Mouse (Mus musculus) midbrain, embryonic 15.5 days (tissue): ENCODE data around the gene Rft1. TPM values are rescaled to one million over a fixed set of nuclear protein-coding genes. Genes with fewer than 3 reads are reported as not detected.
A peak's percentile ranks its signal among the peaks of the same experiment; 100 is the strongest.

ENCODE experiments used
- ATAC-seq: fragments of 200-750 bp; cut with Nextera tagmentation; replicated peaks from 2 replicates; pipeline ENCODE4 v1.8.0; 2017; ENCODE audit warnings: moderate TSS enrichment
- H3K27ac ChIP-seq: fragments of 300-500 bp; sonication (generic); 2 replicates; pipeline ENCODE4 v1.5.1; 2015; ENCODE audit warnings: mild to moderate bottlenecking, inconsistent platforms
- H3K27me3 ChIP-seq: fragments of 300-500 bp; sonication (generic); replicated peaks from 2 replicates; pipeline ENCODE4 v1.6.1; 2015; ENCODE audit warnings: inconsistent platforms
- H3K36me3 ChIP-seq: fragments of 300-500 bp; sonication (generic); replicated peaks from 2 replicates; pipeline ENCODE4 v1.6.1; 2015; ENCODE audit warnings: inconsistent platforms
- H3K4me1 ChIP-seq: fragments of 300-500 bp; sonication (generic); 2 replicates; pipeline ENCODE4 v1.6.1; 2015; ENCODE audit warnings: inconsistent platforms
- H3K4me2 ChIP-seq: fragments of 300-500 bp; sonication (generic); 2 replicates; pipeline ENCODE4 v1.6.1; 2015; ENCODE audit warnings: inconsistent platforms, mild to moderate bottlenecking, moderate library complexity
- H3K4me3 ChIP-seq: fragments of 300-500 bp; sonication (generic); 2 replicates; pipeline ENCODE4 v1.5.1; 2015; ENCODE audit warnings: mild to moderate bottlenecking, inconsistent platforms
- H3K9ac ChIP-seq: fragments of 300-500 bp; sonication (generic); 2 replicates; pipeline ENCODE4 v1.6.1; 2015; ENCODE audit warnings: mild to moderate bottlenecking, inconsistent platforms
- H3K9me3 ChIP-seq: fragments of 300-500 bp; sonication (generic); 2 replicates; pipeline ENCODE4 v1.6.1; 2016; ENCODE audit warnings: inconsistent platforms
- WGBS: fragments of 180-500 bp; shearing (Covaris S2); methylation state at CpG from one replicate; pipeline ENCODE4 v1.1.7; 2015; ENCODE audit warnings: mixed read lengths; 5-methylcytosine and 5-hydroxymethylcytosine counted together
- polyA plus RNA-seq: library from polyadenylated mRNA; unstranded; fragments of >200 nt; fragmentation: Nextera tagmentation; extraction: Ambion mirVana; gene quantifications from 2 replicates; pipeline ENCODE4 v1.2.1, GENCODE M21; 2015

Rft1 gene
- polyA plus RNA-seq, 1 experiment from 2014 or later = 7.6 TPM

DNA sequence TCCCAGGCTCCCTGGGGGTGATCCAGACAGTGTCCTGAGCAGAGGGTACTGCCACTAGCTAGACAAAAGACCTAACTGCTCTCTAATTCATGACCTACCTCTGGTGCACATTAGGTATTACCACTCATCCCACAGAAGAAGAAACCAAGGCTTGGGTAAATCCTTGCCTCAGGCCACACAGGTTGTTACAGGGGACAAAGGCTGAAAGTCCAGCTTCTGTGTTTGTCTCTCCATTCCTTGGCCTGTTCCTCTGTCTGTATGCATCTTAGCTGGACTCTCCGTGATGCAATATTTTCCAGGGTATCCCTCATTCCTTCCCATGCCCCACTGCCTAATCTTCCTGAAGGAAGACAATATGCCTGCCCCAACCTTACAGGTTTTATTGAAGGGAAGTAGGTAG is 19.7 kb upstream of the Rft1 start:
- Histone ChIP-seq H3K36me3 (no peaks in the 10 kb centered on the region), H3K4me3 (no peak overlapping the region), H3K4me2 (no peak overlapping the region), H3K27me3 (no peaks in the 10 kb centered on the region), H3K4me1 (no peaks in the 10 kb centered on the region), H3K27ac (no peak overlapping the region), H3K9me3 (no peaks in the 10 kb centered on the region), H3K9ac (no peak overlapping the region)
- 87% methylated on average over 1 of the region's 1 CpGs for WGBS
- no peak for ATAC-seq

DNA sequence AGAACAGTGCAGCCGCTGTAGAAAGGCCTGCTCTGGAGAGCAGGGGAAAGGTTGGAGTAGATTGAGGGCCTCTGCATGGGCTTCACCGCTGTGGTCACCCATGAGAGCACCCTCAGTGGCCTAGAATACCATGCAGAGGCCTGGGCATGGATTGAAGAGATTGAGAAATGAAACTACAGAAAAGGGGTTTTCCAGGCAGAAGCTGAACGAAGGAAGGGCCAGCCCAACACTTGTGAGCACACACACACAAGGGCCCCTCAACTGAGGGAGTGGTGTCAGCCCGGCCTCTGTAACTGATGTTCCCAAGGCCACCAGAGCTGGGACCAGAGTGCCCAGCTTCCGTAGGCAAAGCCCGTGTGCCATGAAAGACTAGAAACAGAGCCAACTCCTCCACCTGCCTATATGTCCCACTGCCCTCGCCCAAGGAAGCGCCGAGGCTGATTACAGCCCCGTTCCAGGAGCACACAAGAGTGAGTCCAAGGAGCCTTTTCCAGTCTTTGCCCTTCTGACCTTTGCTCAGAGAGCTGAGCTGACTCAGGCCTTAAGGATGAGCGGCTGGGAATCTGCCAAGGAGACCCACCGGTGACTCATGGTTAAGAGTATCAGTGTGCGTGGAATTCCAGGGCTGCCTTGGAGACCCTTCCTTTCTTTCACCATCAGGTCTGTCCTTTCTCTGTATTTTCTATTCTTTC is 18.8 kb upstream of the Rft1 start:
- no peak overlapping the region for H3K27ac ChIP-seq
- H3K27me3 ChIP-seq = no peaks in the 10 kb centered on the region
- ATAC-seq = no peak
- WGBS = 79% methylated on average over 13 of the region's 13 CpGs
- H3K9me3 ChIP-seq = no peaks in the 10 kb centered on the region
- H3K4me2 ChIP-seq = no peak overlapping the region
- H3K4me3 ChIP-seq = no peak overlapping the region
- no peaks in the 10 kb centered on the region for H3K36me3 ChIP-seq
- no peak overlapping the region for H3K9ac ChIP-seq
- H3K4me1 ChIP-seq = no peaks in the 10 kb centered on the region

DNA sequence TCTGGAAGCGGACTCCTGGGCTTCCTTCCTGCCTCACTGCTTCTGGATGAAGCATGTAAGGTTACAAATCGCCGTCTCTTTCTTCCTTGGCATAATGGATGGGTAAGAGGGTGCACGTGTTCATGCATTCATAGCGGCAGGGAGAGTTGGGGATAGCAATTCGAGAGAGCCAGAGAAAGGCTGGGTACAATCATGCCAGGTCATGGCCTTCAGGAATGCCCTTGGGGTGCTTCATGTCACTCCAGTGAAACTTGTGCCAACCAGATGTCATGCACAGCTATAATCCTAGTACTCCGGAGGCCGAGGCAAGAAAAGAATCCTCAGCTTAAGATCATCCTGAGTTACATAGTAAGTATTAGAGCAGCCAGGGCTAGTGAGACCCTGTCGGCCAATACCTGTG is 17.7 kb upstream of the Rft1 start:
- WGBS = 77% methylated on average over 9 of the region's 9 CpGs
- ATAC-seq = no peak
- Histone ChIP-seq H3K27ac (no peak overlapping the region), H3K9ac (no peak overlapping the region), H3K9me3 (no peaks in the 10 kb centered on the region), H3K27me3 (no peaks in the 10 kb centered on the region), H3K4me1 (no peaks in the 10 kb centered on the region), H3K4me3 (no peak overlapping the region), H3K4me2 (no peak overlapping the region), H3K36me3 (no peaks in the 10 kb centered on the region)

DNA sequence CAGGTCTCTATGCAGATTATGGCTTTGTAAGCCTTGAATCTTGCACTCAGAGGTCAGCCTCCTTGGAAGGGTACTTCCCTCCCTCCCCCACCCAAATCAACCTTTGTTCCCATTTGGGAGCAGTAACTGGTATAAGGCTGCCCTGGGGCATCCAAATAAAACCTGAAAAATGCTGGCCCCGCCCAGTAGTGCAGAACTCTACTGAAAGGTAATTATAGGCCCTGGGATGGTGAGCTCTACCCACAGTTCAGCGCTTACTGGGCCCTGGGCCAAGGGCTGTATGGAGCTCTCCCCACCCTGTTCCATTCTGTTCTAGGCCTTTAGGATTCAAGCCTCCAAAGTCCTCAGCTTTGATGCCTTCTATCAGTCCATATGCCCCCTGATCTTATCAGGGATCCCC is 17.1 kb upstream of the Rft1 start:
- Histone ChIP-seq H3K4me1 (no peaks in the 10 kb centered on the region), H3K27me3 (no peaks in the 10 kb centered on the region), H3K9me3 (no peaks in the 10 kb centered on the region), H3K9ac (no peak overlapping the region), H3K27ac (no peak overlapping the region), H3K36me3 (no peaks in the 10 kb centered on the region), H3K4me3 (no peak overlapping the region), H3K4me2 (no peak overlapping the region)
- ATAC-seq = no peak
- WGBS = 83% methylated on average over 2 of the region's 2 CpGs

DNA sequence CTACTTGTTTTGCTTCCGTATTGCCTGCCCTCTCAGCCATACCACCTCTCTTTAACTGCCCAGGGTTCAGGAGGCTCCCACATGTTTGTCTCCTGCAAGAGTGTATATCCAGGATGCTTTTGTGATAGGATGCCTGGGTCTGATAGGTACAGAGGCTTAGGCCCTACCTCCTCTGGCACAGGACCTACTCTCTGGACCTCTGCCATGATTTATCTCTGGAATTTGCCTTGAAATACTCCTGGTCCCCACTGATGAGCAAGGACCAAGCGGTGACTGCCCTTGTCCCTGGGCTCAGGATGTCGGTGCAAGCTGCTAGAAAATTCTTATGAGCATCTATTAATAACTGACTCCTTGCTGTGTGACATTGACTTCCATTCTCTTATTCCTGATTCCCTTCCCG is 16.2 kb upstream of the Rft1 start:
- H3K27ac ChIP-seq = no peak overlapping the region
- no peaks in the 10 kb centered on the region for H3K9me3 ChIP-seq
- no peaks in the 10 kb centered on the region for H3K27me3 ChIP-seq
- WGBS = 89% methylated on average over 4 of the region's 4 CpGs
- no peak for ATAC-seq
- no peaks in the 10 kb centered on the region for H3K36me3 ChIP-seq
- H3K4me3 ChIP-seq = no peak overlapping the region
- H3K4me1 ChIP-seq = no peaks in the 10 kb centered on the region
- no peak overlapping the region for H3K4me2 ChIP-seq
- H3K9ac ChIP-seq = no peak overlapping the region

DNA sequence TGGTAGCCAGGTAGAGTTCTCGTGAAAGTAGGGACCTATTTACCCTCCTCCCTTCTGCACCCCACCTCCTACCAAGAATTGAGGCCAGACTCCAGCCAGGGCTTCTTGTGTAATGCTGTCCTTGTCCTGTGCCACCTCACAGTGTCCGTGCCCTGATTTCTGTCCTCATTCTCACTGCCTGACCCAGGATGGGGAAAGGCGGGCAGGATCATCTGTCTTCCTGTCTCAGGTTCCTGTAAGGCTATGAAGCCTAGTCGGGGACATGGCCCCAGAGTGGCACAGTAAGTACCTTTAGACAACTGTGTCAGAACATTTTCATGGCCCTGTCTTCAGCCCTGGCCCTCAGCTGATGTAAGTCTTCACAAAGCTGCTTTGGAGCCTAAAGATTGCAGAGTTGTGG is 15.5 kb upstream of the Rft1 start:
- Histone ChIP-seq H3K4me2 (no peak overlapping the region), H3K27me3 (no peaks in the 10 kb centered on the region), H3K9ac (no peak overlapping the region), H3K36me3 (no peaks in the 10 kb centered on the region), H3K9me3 (no peaks in the 10 kb centered on the region), H3K27ac (no peak overlapping the region), H3K4me1 (no peaks in the 10 kb centered on the region), H3K4me3 (no peak overlapping the region)
- no peak for ATAC-seq
- 85% methylated on average over 4 of the region's 4 CpGs for WGBS

DNA sequence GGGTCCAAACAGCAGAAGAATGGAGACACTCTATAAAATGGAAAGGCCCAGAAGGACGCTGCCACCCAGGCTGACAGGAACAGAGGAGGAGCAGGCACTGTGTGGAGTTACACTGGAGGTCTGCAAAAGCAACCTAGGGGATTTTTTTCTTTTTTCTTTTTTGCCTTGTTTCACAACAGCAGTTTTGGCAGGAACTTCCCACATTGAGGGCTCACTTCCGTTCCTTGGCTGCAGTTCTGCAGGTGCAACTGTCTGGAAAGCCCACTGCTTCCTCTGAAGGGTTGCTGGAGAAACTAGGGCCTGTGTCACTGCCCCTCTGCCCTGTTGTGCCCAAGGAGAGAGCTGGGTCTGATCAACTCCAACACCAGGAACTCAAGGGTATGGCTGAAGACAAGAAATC is 12.4 kb upstream of the Rft1 start:
- 74% methylated on average over 2 of the region's 2 CpGs for WGBS
- no peak overlapping the region for H3K4me2 ChIP-seq
- ATAC-seq = no peak
- H3K4me3 ChIP-seq = no peak overlapping the region
- H3K36me3 ChIP-seq = no peaks in the 10 kb centered on the region
- no peaks in the 10 kb centered on the region for H3K27me3 ChIP-seq
- no peak overlapping the region for H3K27ac ChIP-seq
- no peaks in the 10 kb centered on the region for H3K4me1 ChIP-seq
- H3K9me3 ChIP-seq = no peaks in the 10 kb centered on the region
- no peak overlapping the region for H3K9ac ChIP-seq

DNA sequence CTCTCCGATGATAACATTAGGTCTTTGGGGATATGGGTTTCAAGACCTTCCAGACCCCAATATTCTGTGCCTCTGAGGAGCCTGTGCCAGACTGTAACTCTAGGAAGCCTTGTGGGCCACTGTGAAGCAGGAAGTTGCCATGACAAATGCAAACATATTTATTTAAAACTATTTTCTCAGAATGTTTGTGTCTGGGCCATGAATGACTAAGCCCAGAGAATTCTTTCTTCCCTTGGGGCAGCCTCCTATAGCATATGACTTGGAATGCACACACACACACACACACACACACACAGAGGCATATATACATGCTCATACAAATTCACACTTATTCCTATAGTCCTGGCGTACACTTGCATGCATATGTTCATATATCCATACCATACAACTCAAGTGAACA is 10.1 kb upstream of the Rft1 start:
- ATAC-seq = no peak
- Histone ChIP-seq H3K36me3 (no peaks in the 10 kb centered on the region), H3K9me3 (no peaks in the 10 kb centered on the region), H3K27ac (no peak overlapping the region), H3K4me2 (no peak overlapping the region), H3K9ac (no peak overlapping the region), H3K4me3 (no peak overlapping the region), H3K4me1 (no peaks in the 10 kb centered on the region), H3K27me3 (no peaks in the 10 kb centered on the region)
- WGBS = 91% methylated on average over 2 of the region's 2 CpGs

DNA sequence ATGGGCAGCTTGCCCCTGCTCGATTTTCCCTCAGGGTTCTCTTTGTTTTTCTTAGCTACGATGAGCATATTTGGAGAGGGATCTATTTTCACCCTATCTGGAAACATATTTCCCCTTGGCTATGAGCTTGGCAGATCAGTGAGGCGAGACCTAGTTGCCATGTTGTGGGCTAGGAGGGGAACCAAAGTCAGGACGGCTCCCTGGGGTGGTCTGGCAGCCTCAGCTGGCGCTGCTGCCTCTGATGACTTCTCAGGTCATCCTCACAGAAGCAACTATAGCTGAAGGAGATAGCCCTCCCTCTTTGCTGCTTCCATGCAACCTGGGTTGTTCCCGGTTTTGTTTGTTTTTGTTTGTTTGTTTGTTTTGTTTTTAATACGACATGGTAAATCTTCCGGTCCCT is 9.1 kb upstream of the Rft1 start:
- no peaks in the 10 kb centered on the region for H3K36me3 ChIP-seq
- no peak for ATAC-seq
- no peaks in the 10 kb centered on the region for H3K9me3 ChIP-seq
- H3K27me3 ChIP-seq = no peaks in the 10 kb centered on the region
- no peaks in the 10 kb centered on the region for H3K4me1 ChIP-seq
- H3K9ac ChIP-seq = no peak overlapping the region
- WGBS = 71% methylated on average over 8 of the region's 8 CpGs
- H3K27ac ChIP-seq = no peak overlapping the region
- no peak overlapping the region for H3K4me3 ChIP-seq
- H3K4me2 ChIP-seq = no peak overlapping the region

DNA sequence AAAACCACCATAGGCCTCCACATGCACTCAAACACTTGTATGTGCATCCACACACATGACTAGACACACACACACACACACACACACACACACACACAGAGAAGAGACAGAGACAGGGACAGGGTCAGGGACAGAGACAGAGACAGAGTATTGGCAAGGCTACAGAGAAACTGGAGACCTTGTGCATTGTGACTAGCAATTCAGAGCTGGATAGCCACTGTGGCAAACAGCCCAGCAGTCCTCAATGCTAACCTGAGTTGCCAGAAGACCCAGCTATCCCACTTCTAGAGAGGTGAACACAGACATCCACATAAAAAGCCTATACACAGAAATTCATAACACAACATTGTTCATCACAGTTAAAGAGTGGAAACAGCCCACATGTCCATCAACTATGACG is 7.7 kb upstream of the Rft1 start:
- 100% methylated on average over 1 of the region's 1 CpGs for WGBS
- no peaks in the 10 kb centered on the region for H3K27me3 ChIP-seq

DNA sequence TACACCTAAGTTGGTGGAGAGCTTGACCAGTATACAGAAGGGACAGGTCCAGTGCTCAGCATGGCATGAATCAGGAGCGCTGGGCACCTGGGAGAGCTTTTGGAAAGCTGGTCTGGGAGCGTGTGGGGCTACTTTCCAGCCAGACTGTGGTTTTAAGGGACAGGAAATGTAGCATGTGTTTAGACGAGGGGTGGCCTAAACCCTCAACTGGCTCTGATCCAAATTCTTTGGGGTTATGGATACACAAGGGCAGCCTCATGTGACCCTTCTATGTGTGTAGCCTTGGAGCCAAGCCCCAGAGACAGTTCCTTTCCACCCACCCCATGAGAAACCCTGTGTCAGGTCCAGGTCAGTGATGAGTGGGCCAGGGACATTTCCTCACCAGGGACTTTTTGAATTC is 5.7 kb upstream of the Rft1 start:
- H3K9ac ChIP-seq = no peak overlapping the region
- H3K4me2 ChIP-seq = no peak overlapping the region
- no peak overlapping the region for H3K4me3 ChIP-seq
- no peak for ATAC-seq
- H3K36me3 ChIP-seq = no peaks in the 10 kb centered on the region
- no peaks in the 10 kb centered on the region for H3K9me3 ChIP-seq
- 61% methylated on average over 3 of the region's 3 CpGs for WGBS
- H3K27me3 ChIP-seq = no peaks in the 10 kb centered on the region
- peaks cover under 1% of the 10 kb centered on the region; the same call in 1 of the 2 replicates for H3K4me1 ChIP-seq
- H3K27ac ChIP-seq = no peak overlapping the region

More for the DNA sequence above, 7.7 kb upstream of the Rft1 start:
- no peak for ATAC-seq
- Histone ChIP-seq H3K27ac (no peak overlapping the region), H3K9ac (no peak overlapping the region), H3K4me2 (no peak overlapping the region), H3K9me3 (no peaks in the 10 kb centered on the region), H3K36me3 (no peaks in the 10 kb centered on the region), H3K4me1 (no peaks in the 10 kb centered on the region), H3K4me3 (no peak overlapping the region)

DNA sequence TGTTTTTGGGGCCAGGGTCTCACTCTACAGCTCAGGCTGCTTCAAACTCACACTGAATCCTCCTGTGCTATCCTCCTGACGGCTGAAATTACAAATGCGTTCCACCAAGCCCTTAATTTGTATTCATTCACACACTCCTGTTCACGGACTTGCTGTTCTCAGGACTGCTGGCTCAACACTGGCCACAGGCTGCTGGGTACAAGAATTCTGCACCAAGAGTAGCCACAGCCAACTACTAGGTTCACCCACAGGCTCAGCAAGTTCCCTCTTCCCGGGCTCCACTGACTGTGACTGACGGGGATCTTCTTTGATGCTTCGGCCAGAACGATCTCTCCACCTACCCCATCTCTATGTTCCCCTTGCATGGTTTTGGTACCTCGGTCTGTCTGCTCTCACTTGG is 4.4 kb upstream of the Rft1 start:
- no peaks in the 10 kb centered on the region for H3K27me3 ChIP-seq
- no peaks in the 10 kb centered on the region for H3K36me3 ChIP-seq
- H3K4me1 ChIP-seq = peaks cover 7% of the 10 kb centered on the region
- no peak overlapping the region for H3K4me2 ChIP-seq
- no peaks in the 10 kb centered on the region for H3K9me3 ChIP-seq
- WGBS = 68% methylated on average over 8 of the region's 8 CpGs
- H3K4me3 ChIP-seq = no peak overlapping the region
- no peak overlapping the region for H3K9ac ChIP-seq
- ATAC-seq = no peak
- H3K27ac ChIP-seq = no peak overlapping the region

DNA sequence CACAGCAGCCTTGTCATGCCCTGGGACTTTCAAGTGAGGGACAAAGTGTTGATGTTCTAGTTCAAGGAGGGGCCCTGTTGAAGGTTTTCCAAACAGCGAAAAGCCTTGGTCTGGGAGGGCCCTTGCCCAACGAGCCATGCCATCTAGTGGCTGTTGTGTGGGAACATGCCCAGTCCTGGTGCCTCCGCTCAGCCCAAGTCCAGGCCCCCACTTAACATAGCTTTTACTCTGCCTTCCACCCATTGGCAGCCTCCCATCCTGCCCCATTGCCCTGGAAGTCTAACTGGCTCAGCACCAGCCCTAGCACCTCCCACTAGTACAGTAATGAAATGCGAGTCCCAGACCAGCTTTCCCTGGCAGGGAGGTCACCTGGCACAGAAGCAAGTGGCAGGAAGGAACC is 3.2 kb upstream of the Rft1 start:
- Histone ChIP-seq H3K9me3 (no peaks in the 10 kb centered on the region), H3K27me3 (no peaks in the 10 kb centered on the region), H3K9ac (no peak overlapping the region), H3K4me2 (no peak overlapping the region), H3K4me3 (no peak overlapping the region), H3K36me3 (no peaks in the 10 kb centered on the region), H3K4me1 (peaks cover 12% of the 10 kb centered on the region), H3K27ac (no peak overlapping the region)
- 0 out of 2 replicates have a peak, but pooled peaks have one; percentile 6 for ATAC-seq
- 17% methylated on average over 4 of the region's 4 CpGs for WGBS
